Mouse (Mus musculus) heart, adult 2 months (tissue): ENCODE measurements around the gene Pim3.
A peak's percentile ranks its signal among the peaks of the same experiment; 100 is the strongest.

Experiments used
- CTCF ChIP-seq: fragments of 200-600 bp; IDR thresholded peaks from 2 replicates; pipeline ENCODE4 v1.8.1; 2022; ENCODE audit warnings: antibody characterized with exemption, mild to moderate bottlenecking, moderate library complexity
- EP300 ChIP-seq: fragments of 200-500 bp; IDR thresholded peaks from 2 replicates; pipeline ENCODE4 v1.6.1; 2011; ENCODE audit warnings: low read depth, low read length, control low read depth; ENCODE audit not compliant: insufficient read depth
- POLR2A ChIP-seq: fragments of 200-500 bp; IDR thresholded peaks from 2 replicates; pipeline ENCODE4 v1.6.1; 2011; ENCODE audit warnings: mild to moderate bottlenecking, low read depth, low read length, control low read depth; ENCODE audit not compliant: insufficient read depth

DNA sequence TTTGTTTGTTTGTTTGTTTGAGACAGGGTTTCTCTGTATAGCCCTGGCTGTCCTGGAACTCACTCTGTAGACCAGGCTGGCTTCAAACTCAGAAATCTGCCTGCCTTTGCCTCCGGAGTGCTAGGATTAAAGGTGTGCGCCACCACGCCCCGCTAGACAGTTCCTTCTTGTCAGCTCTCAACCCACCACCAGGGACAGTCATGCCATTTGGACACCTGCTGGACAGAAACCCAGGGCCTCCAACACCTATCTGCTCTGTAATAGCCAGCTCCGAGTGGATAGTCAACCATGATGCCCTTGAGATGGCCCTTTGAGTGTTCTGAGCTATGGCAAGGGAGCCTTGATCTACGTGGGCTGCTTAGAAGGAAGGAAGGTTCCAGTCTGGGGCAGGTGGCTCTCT lies 26.0 kb upstream of the Pim3 start:
- no peak for TF ChIP-seq EP300
- TF ChIP-seq POLR2A: no peak
- TF ChIP-seq CTCF: peak; percentile 52
